Mouse (Mus musculus): ENCODE measurements around the gene Adap2. TPM values are rescaled to one million over a fixed set of nuclear protein-coding genes. Genes with fewer than 3 reads are reported as not detected.

Gene Adap2
- polyA plus RNA-seq, 1 experiment from 2014 or later, result 3.2 TPM

- Histone ChIP-seq H3K27ac (replicated peaks; ENCODE audit: low read depth, low read length) (no peak overlapping the region), H3K4me1 (ENCODE audit: control insufficient read depth, insufficient read depth, low read length) (no peaks in the 10 kb centered on the region), H3K27me3 (ENCODE audit: control insufficient read depth, insufficient read depth, low read length) (no peaks in the 10 kb centered on the region), H3K4me3 (replicated peaks; ENCODE audit: low read depth, low read length) (no peak overlapping the region), H3K9ac (replicated peaks; ENCODE audit: low read length) (no peak overlapping the region), H3K36me3 (ENCODE audit: control insufficient read depth, insufficient read depth, low read length) (no peaks in the 10 kb centered on the region), H3K4me2 (ENCODE audit: low read length) (no peak overlapping the region), H3K9me3 (ENCODE audit: control insufficient read depth, low read length) (no peaks in the 10 kb centered on the region)
- 34% methylated on average over 2 of the region's 2 CpGs for WGBS
- ATAC-seq (ENCODE audit: low FRiP score, low TSS enrichment), result no peak
- no peak for DNase-seq
Observed at GRCm38 (mm10) chr11:80164224-80164623, 10.3 kb downstream of the Adap2 start.

- Histone ChIP-seq H3K9me3 (ENCODE audit: control insufficient read depth, low read length) (no peaks in the 10 kb centered on the region), H3K4me2 (ENCODE audit: low read length) (no peak overlapping the region), H3K36me3 (ENCODE audit: control insufficient read depth, insufficient read depth, low read length) (no peaks in the 10 kb centered on the region), H3K4me3 (replicated peaks; ENCODE audit: low read depth, low read length) (no peak overlapping the region), H3K9ac (replicated peaks; ENCODE audit: low read length) (no peak overlapping the region), H3K4me1 (ENCODE audit: control insufficient read depth, insufficient read depth, low read length) (no peaks in the 10 kb centered on the region), H3K27ac (replicated peaks; ENCODE audit: low read depth, low read length) (no peak overlapping the region), H3K27me3 (ENCODE audit: control insufficient read depth, insufficient read depth, low read length) (no peaks in the 10 kb centered on the region)
- DNase-seq (no peak), ATAC-seq (ENCODE audit: low FRiP score, low TSS enrichment) (no peak)
- WGBS, result 90% methylated on average over 9 of the region's 9 CpGs
Observed at GRCm38 (mm10) chr11:80168121-80168520, 14.2 kb downstream of the Adap2 start.

GRCm38 (mm10) chr11:80168611-80169249, 14.8 kb downstream of the Adap2 start:
- 82% methylated on average over 4 of the region's 4 CpGs for WGBS
- no peak overlapping the region for H3K4me3 ChIP-seq (replicated peaks; ENCODE audit: low read depth, low read length)
- ATAC-seq (ENCODE audit: low FRiP score, low TSS enrichment), result no peak

GRCm38 (mm10) chr11:80169629-80170028, 15.7 kb downstream of the Adap2 start:
- no peak overlapping the region for H3K9ac ChIP-seq (replicated peaks; ENCODE audit: low read length)
- no peaks in the 10 kb centered on the region for H3K4me1 ChIP-seq (ENCODE audit: control insufficient read depth, insufficient read depth, low read length)
- no peak overlapping the region for H3K27ac ChIP-seq (replicated peaks; ENCODE audit: low read depth, low read length)
- no peak for DNase-seq
- H3K9me3 ChIP-seq (ENCODE audit: control insufficient read depth, low read length), result no peaks in the 10 kb centered on the region
- H3K27me3 ChIP-seq (ENCODE audit: control insufficient read depth, insufficient read depth, low read length), result no peaks in the 10 kb centered on the region
- H3K36me3 ChIP-seq (ENCODE audit: control insufficient read depth, insufficient read depth, low read length), result no peaks in the 10 kb centered on the region
- no peak overlapping the region for H3K4me2 ChIP-seq (ENCODE audit: low read length)
- ATAC-seq (ENCODE audit: low FRiP score, low TSS enrichment), result no peak
- WGBS, result 92% methylated on average over 3 of the region's 3 CpGs
- no peak overlapping the region for H3K4me3 ChIP-seq (replicated peaks; ENCODE audit: low read depth, low read length)

More at GRCm38 (mm10) chr11:80168611-80169249, 14.8 kb downstream of the Adap2 start:
- no peaks in the 10 kb centered on the region for H3K4me1 ChIP-seq (ENCODE audit: control insufficient read depth, insufficient read depth, low read length)
- H3K4me2 ChIP-seq (ENCODE audit: low read length), result no peak overlapping the region
- no peak overlapping the region for H3K27ac ChIP-seq (replicated peaks; ENCODE audit: low read depth, low read length)
- H3K9ac ChIP-seq (replicated peaks; ENCODE audit: low read length), result no peak overlapping the region
- no peaks in the 10 kb centered on the region for H3K27me3 ChIP-seq (ENCODE audit: control insufficient read depth, insufficient read depth, low read length)
- no peaks in the 10 kb centered on the region for H3K36me3 ChIP-seq (ENCODE audit: control insufficient read depth, insufficient read depth, low read length)
- no peak for DNase-seq
- no peaks in the 10 kb centered on the region for H3K9me3 ChIP-seq (ENCODE audit: control insufficient read depth, low read length)

GRCm38 (mm10) chr11:80170351-80170750, 16.4 kb downstream of the Adap2 start:
- Histone ChIP-seq H3K9me3 (ENCODE audit: control insufficient read depth, low read length) (no peaks in the 10 kb centered on the region), H3K4me1 (ENCODE audit: control insufficient read depth, insufficient read depth, low read length) (no peaks in the 10 kb centered on the region), H3K9ac (replicated peaks; ENCODE audit: low read length) (no peak overlapping the region), H3K4me2 (ENCODE audit: low read length) (no peak overlapping the region), H3K27ac (replicated peaks; ENCODE audit: low read depth, low read length) (no peak overlapping the region), H3K4me3 (replicated peaks; ENCODE audit: low read depth, low read length) (no peak overlapping the region), H3K36me3 (ENCODE audit: control insufficient read depth, insufficient read depth, low read length) (no peaks in the 10 kb centered on the region), H3K27me3 (ENCODE audit: control insufficient read depth, insufficient read depth, low read length) (no peaks in the 10 kb centered on the region)
- no peak for DNase-seq
- ATAC-seq (ENCODE audit: low FRiP score, low TSS enrichment), result no peak
- WGBS, result 78% methylated on average over 5 of the region's 5 CpGs

GRCm38 (mm10) chr11:80171884-80172283, 18.0 kb downstream of the Adap2 start:
- Histone ChIP-seq H3K9me3 (ENCODE audit: control insufficient read depth, low read length) (no peaks in the 10 kb centered on the region), H3K36me3 (ENCODE audit: control insufficient read depth, insufficient read depth, low read length) (no peaks in the 10 kb centered on the region), H3K4me2 (ENCODE audit: low read length) (no peak overlapping the region), H3K27me3 (ENCODE audit: control insufficient read depth, insufficient read depth, low read length) (no peaks in the 10 kb centered on the region), H3K4me3 (replicated peaks; ENCODE audit: low read depth, low read length) (no peak overlapping the region), H3K27ac (replicated peaks; ENCODE audit: low read depth, low read length) (no peak overlapping the region), H3K9ac (replicated peaks; ENCODE audit: low read length) (no peak overlapping the region), H3K4me1 (ENCODE audit: control insufficient read depth, insufficient read depth, low read length) (no peaks in the 10 kb centered on the region)
- 72% methylated on average over 4 of the region's 4 CpGs for WGBS
- DNase-seq, result no peak
- no peak for ATAC-seq (ENCODE audit: low FRiP score, low TSS enrichment)

GRCm38 (mm10) chr11:80173963-80174670, 20.2 kb downstream of the Adap2 start:
- DNase-seq (no peak), ATAC-seq (ENCODE audit: low FRiP score, low TSS enrichment) (no peak)
- Histone ChIP-seq H3K9me3 (ENCODE audit: control insufficient read depth, low read length) (no peaks in the 10 kb centered on the region), H3K4me3 (replicated peaks; ENCODE audit: low read depth, low read length) (no peak overlapping the region), H3K27ac (replicated peaks; ENCODE audit: low read depth, low read length) (no peak overlapping the region), H3K9ac (replicated peaks; ENCODE audit: low read length) (no peak overlapping the region), H3K4me1 (ENCODE audit: control insufficient read depth, insufficient read depth, low read length) (no peaks in the 10 kb centered on the region), H3K27me3 (ENCODE audit: control insufficient read depth, insufficient read depth, low read length) (no peaks in the 10 kb centered on the region), H3K36me3 (ENCODE audit: control insufficient read depth, insufficient read depth, low read length) (no peaks in the 10 kb centered on the region), H3K4me2 (ENCODE audit: low read length) (no peak overlapping the region)
- 81% methylated on average over 11 of the region's 11 CpGs for WGBS

- Histone ChIP-seq H3K27me3 (ENCODE audit: control insufficient read depth, insufficient read depth, low read length) (no peaks in the 10 kb centered on the region), H3K9ac (replicated peaks; ENCODE audit: low read length) (no peak overlapping the region), H3K4me1 (ENCODE audit: control insufficient read depth, insufficient read depth, low read length) (no peaks in the 10 kb centered on the region), H3K36me3 (ENCODE audit: control insufficient read depth, insufficient read depth, low read length) (no peaks in the 10 kb centered on the region), H3K9me3 (ENCODE audit: control insufficient read depth, low read length) (no peaks in the 10 kb centered on the region), H3K27ac (replicated peaks; ENCODE audit: low read depth, low read length) (no peak overlapping the region), H3K4me2 (ENCODE audit: low read length) (no peak overlapping the region), H3K4me3 (replicated peaks; ENCODE audit: low read depth, low read length) (no peak overlapping the region)
- DNase-seq, result no peak
- no peak for ATAC-seq (ENCODE audit: low FRiP score, low TSS enrichment)
- 81% methylated on average over 11 of the region's 11 CpGs for WGBS
Observed at GRCm38 (mm10) chr11:80176911-80177895, 23.3 kb downstream of the Adap2 start.

All from midbrain, embryonic 14.5 days (tissue).